Mouse (Mus musculus) ovary, adult 18-20 months (tissue): Measurements from ENCODE around the gene Nrp1.

Experiments used
- DNase-seq: peaks from one replicate; pipeline ENCODE4 v3.0.0; 2022; ENCODE audit warnings: low spot score, mixed read lengths

Gene Nrp1

DNA sequence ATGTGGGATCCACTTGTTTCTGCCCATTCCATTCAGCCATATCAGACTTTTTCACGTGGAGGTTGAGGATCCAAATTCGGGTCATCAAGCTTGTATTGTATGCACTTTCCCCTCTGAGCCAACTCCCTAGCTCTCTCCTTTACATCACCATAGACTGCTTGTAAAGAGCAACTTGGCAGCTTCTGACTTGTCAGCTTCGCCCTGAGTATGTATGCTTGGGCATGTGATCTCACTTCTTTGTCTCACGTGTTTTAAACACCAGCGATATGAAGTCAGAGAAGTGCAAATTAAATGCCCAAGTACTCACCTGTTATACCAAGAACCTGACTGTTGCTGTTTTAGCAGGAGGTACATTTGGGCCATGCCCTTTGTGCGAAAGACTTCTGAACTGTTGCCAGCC lies 12.6 kb downstream of the Nrp1 start:
- no peak for DNase-seq

DNA sequence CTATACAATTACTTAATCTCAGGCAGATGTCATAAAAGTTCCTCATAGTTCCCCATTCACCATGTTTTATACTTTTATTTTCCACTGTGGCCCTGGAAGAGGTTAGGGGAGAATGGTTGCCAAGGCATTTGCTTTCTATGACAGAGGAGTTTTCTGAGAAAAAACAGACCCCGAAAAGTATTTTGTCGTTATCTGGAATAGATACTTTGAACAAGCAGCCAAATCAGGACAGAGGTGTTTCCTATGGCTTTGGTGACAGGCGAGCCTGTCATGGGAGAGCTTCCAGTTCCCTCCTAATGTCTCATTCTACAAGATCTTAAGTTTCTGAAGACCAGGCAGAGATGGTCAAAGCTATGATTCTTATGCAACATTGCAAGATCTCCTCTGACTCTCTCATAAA lies 13.4 kb downstream of the Nrp1 start:
- no peak for DNase-seq

DNA sequence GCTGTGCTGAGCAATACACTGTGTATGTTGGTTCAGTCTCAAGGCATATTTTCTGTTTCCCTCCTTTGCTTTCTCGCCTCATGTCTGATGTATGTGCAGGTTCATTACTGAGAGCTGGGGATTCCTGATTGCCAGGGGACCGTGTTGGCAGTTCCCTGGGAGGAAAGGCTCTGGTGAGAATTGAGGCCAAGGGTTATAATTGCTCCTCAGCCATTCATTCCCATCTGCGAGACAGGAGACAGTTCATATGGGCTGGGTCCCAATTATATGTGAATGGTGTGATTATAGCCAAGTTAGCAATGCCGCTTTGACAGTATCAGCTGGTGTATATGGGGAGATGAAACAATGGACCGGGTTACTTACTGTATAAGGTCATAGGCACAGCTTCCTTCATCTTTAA lies 14.3 kb downstream of the Nrp1 start:
- DNase-seq = no peak

DNA sequence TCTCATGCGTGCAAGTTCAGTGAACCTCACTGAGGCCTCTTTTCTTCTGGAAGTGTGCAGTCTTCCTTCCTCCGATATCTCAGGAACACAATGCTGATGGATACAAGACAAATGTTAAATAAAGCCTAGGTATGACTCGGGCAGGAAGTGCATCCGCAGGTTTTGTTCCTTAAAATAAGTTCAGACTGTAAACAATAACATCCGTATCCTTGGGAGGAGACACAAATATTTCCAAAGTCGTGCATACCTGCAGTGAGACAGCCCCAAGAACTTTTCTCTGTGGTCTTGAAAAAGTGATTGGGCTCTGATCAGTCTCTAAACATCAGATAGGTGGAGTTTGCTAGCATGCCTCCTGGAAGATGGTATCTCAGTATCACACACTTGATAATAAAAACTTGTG lies 15.0 kb downstream of the Nrp1 start:
- no peak for DNase-seq

DNA sequence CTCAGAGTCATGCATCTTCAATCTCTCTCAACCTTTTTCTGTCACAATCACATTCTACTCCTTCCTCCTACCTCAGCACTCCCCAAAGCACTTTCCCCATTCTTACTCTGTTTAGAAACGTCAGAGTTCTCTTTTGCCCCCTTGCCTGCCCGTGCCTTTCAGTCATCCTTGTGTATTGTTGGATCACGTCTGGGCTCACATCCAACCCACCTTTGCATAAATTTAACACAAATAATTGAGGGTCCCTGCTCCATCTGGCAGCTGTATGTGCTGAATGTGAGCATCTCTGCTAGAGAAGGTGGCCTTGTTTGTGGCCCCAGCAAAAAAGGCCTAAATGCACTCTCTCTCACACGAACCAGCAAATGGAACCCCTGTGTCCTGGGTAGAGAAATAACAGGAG lies 16.9 kb downstream of the Nrp1 start:
- DNase-seq = no peak

DNA sequence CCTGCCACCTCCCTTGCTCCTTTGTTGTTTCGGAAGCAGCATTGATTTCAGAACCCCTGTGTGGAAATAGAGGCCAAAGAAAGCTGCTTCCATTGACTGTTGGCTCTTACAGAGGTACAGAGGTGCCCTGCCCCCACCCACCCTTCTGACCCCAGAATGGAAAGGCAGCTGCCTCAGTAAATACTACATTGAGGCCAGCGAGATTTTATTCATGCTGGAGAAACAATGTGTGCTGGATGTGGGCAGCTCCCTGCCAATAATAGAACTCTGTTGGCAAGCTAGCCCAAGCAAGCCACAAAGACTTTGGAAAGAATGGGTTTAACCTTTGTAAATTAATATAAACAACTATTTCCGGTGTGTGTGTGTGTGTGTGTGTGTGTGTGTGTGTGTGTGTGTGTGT lies 24.8 kb downstream of the Nrp1 start:
- DNase-seq = peak; percentile 4

DNA sequence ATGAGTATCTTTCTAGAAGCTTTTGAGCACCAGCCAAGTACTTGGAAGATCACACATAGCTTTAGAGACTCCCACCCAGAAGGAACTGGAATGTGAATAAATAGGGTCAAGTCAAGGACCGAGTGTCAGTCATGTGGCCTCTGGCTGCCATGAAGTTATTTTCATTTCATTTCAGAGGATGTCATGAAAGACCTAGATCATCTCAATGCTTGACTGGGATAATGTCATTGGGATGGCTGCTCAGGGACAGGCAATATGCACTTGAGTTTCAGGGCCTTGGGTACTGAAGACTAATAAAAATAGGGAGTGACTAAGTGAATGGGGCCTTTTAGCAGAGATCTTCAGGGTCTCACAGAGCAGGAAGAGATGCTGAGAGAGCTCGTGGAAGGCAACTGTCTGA lies 26.0 kb downstream of the Nrp1 start:
- no peak for DNase-seq

DNA sequence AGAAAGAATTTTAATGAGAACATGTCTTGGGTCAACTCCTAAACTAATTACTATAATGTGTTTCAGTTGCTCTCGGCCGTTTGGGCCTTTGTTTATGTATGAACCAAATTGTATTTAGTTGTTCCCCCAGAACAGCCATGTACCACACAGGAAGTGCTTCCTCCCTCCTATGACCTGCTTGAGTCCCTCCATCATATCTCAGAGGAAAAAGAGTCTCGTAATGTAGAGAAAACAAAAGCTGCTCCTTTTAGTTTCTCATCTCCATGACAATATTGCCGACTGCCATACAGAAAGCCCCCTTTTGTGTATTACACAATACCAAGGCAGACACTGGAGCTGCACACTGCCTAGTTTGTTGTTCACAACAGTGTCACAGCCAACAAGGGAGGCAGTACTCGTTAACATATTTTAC lies 26.5 kb downstream of the Nrp1 start:
- no peak for DNase-seq

DNA sequence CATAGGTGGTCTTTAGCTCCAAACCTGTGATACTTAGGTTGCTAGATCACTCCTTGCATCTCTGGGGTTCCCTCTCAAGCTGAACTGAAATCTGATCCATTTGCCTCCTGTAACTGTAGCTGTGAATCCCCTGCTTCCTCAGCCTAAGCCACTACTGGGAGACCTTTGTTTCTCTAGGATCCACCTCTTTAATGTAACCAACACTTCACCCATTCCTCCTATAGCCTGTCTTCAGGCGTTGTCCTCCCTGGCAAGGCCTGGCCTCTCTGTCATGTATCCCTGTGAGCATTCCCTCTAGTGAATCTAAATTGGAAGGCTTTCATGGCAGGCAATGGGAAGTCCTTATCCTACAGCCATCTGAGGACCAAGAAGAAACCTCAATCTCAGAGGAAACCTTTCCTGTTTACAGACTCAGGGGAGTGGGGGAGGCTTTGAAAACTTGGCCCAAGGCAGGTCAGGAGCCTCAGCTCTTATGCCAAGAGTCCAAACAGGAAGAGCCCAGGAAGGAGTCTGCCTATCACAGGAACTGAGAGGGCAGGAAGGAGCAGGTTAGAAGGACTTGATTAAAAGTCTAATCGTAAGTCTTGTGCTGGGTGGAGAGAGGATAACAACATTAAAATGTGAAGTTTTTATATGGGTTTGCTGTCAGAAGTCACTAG lies 28.7 kb downstream of the Nrp1 start:
- no peak for DNase-seq

DNA sequence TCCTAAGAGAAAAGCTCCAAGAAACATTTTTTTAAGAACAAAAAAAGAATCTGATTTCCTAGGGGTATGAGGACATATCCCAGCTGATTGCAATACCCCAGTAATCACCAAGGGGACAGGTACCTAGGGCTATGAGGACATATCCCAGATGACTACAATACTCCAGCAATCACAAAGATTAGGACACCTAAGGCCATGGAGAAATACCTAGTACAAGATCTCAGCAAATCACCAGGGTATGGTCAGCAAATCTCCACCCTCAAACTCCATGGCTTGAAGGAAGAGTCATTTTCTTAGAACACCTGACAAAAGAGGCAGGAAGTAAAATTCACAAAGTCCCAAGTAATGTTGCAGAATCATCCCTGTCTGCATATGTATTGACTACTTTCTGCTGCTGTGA lies 32.4 kb downstream of the Nrp1 start:
- DNase-seq = no peak

DNA sequence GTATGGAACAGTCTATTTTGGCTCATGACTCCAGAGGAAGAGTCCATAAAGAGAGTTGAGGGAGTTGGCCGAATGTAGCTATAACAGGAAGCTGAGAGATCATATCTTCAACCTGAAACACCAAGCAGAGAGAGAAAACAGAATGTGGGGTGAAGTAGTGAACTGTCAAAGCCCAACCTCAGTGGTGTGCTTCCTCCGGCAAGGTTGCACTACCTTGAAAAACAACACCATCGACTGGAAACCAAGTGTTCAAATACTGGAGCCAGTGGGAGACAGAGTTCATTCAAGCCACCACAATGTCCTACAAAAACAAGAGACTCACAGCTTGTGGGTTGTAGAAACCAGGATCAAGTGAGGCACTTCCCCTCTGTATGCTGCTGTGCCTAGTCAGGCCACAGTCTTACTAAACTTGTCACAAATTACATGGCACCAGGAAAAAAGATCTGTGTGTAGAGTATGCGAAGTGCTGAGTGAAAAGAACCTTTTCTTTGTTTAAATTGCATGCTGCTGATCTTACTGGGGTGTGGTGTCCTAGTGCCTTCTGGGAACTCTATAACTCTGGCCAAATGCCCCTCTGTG lies 32.9 kb downstream of the Nrp1 start:
- no peak for DNase-seq

DNA sequence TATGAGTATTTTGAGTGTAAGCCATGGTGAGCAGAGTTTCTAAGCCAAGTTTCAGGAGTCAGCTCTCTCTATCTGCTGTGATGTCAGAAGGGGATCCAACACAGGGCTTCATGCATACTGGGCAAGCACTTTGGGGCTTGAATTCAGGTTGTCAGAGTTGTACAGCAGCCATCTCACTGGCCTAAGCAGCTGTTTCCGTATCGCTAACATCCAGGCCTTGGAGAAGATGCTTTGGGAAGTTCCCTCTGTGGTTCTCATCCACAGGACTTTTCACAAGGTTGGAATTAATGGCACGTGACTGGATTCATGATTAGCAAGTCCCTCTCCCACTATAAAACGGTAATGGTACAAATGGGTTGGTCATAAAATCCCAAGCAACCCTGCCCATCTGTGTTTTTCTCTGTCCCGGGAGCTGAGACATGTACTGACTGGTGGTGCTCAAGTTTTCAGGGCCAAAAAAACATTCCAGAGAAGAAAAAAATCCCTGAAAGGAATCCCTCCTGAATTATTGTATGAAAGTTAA lies 36.3 kb downstream of the Nrp1 start:
- no peak for DNase-seq

DNA sequence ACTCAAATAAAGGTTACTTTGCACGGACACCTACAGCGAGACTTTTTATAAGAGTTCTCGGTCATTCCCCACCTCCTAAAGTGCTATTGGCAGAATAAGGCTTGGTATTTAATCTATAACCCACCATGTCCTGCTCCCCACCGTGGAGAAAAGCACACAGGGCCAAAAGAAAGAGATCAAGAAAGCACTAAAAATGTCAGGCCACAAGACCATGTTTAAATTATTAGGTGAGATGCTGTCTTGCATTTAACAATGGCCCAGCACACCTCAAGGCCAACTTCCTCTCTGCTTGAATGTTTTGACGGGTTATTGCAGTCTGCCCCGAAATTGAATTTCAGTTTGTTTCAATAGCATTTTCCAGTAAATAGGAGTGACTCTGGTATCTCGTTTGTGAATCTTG lies 38.6 kb downstream of the Nrp1 start:
- no peak for DNase-seq

DNA sequence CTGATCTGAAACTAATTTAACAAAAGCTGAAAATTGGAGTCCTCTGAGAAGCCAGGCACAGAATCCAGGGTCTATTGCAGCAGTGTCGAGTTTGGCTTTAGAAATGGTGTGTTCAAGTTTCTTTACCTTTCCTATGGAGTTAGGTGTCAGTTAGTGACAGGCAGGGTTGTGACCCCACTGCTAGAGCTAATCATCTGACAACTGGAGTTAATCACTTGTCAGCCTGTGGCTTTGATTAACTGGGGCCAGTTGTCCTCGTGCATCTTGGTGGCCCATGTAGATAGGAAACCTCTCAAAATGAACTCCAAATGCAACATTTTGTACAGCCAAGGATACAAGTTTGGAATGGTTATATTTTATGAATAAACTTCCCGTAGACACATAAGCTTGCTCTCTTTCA lies 39.0 kb downstream of the Nrp1 start:
- DNase-seq = no peak

DNA sequence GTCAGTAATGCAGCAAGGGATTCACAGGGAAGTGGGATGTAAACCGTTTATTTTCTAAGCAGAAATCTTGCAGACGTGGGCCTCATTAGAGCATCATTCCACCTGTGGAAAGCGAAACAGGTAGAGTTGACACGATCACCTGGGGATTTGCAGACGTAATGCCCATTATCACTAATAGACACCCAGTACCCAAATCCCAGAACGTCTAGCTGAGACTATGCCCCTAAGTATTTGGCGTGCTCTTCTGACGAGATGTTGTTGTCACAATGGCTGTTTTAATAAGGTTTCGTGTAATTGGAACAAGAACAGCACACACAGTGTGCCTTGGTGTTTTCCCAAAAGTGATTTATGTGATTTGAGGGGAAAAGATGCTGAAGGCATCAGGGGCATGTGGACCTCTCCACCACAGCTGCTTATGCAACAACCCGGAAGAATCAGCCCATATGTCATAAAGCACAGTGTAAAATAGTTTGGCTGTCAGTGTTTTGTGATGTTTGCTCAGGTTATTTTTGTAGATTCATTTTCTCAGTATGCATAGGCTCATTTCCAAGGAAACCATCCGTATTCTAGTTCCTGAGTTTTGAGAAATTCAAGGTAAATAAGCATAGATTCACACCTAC lies 40.2 kb downstream of the Nrp1 start:
- DNase-seq = no peak

DNA sequence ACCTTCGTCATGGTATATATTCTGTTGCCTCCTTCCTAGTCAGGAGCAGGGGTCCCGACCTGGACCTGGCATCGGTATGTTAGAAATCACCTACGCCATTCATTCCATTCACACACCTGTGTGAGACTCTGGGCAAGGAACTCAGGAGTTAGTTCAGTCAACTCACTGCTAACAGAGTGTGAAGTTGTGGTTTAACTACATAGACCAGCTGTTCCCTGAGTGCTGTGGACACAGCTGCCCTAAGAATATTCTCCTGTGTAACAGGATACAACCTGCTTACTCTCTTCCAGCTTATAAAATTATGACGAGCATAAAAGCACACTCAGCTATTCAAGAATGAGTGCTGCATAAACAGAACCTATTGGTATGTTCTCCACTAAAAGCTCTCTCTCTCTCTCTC lies 41.9 kb downstream of the Nrp1 start:
- DNase-seq = no peak

DNA sequence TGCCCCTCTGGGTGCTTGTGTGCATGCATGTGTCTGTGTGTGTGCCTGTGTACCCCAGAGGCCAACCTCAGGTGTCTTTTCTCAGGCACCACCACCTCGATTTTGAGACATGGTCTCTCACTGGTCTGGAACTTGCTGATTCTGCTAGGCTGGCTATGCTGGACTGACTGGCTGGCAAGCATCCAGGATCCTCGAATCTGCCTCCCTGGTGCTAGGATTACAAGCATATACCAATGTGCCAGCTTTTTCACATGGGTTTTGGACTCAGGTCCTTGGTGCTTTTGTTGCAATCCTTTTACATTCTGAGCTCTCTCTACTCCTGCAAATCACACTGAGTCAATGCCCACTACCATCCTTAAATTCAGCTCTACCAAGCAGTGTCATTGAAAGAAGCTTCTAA lies 46.5 kb downstream of the Nrp1 start:
- no peak for DNase-seq

DNA sequence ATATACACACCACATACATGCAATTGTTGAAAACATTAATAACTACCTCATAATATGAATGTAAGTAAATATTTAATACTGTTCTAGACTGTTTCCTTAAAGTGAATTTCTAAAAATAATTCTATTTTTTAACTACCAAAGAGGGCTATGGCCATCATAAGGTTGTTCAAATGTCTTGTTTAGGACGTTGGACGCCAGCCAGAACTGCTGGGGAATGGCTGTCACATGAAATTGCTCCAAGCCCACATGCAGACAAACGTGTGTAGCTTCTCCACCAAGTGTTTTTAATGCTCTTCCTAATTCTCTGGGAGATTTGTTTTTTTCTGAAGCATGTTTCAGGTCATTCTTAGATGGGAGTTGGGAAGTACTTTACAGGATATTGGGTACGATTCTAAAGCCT lies 55.0 kb downstream of the Nrp1 start:
- no peak for DNase-seq

DNA sequence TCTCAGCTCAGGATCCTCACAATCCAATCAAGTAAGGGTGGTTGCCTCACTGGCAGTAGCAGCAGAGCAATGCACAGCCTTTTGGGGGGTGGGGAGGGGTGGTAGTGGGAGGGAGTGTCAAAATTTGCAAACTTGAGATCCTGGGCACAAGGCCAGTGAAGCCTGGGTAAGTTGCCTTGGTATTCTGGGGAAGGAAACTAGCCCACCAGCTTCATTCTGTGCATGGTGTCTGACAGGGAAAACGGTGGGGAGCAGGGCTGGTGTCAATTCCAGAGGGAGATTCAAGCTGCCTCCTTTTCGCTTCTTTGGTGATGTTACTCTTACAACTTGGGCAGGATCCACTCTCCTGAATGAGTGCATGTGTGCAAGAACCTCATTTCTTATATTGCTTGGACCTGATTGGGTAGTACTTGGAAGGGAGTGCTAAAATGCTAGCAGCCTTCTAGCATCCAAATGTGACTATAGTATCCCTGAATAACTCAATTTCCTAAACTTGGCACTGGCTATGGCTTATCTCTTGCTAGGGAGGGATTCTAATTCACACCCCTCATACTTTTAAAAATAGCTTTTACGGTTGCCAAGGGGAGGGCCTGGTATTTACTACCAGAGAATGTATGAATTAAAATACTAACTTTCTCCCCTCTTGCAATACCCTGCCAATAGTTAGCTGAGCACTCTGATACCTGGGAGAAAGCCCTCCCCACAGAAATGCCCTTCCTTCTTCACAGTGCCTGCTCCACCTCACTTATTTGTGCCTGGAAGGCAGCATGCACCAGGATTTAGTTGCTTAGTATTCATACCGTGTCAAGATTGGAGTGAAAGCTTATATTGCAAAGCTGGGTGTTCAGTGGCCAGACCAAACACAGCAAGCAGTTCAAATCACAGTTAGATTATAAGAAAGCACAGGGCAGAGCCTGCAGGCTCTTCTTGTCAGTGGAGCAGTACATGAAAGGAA lies 57.6 kb downstream of the Nrp1 start:
- DNase-seq = no peak

DNA sequence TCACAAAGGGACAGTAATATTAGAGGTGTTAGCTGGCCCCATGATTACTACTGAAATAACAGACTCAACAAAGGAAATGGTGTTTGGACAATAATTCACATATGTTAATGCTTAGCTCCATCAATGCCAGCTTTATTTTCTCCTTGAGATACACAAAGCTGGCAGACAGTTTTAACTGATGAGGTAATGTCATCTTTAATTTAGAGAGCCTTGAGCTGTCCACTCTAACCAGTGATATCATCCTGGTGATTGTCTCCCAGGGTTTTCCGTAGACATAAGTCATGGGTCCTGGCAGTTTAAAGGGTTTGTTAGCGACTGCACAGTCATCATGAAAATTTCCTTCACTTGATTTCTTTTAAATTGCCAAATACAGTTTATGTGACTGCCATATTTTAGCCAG lies 58.5 kb downstream of the Nrp1 start:
- DNase-seq = no peak

DNA sequence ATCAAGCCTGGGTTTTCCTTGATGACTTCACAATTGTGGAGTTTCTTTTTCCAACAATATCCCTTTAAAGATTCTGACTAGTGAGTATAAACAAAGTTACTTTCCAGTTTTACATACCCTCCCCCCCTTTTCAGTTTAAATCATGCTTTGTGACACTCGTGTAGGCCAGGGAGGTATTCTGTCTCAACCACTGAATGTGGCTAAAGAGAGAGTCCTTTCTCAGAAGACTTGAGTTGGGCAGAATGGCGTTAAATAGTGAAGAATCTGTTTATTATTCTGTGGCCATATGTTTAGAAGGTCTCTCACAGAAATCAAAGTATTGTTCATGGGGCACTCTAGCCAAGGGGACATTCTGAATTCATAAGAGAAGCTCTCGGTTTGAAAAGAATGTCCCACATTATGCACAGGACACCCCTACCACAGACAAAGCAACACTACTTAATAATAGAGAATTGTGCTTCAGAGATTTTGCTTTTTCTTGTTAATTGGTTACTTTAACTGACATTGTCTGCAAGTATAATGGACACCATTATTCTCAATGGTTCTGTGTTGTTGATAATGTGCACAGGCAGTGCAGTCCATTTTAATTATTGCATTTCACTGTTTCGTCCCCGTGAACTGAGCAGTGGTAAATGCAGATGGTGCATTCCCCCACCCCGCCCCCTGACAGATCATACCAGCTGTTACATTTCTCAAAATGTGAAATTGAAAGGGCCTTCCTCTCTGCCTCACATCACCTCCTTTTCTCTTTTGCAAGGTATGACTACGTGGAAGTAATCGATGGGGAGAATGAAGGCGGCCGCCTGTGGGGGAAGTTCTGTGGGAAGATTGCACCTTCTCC lies 59.8 kb downstream of the Nrp1 start:
- no peak for DNase-seq

DNA sequence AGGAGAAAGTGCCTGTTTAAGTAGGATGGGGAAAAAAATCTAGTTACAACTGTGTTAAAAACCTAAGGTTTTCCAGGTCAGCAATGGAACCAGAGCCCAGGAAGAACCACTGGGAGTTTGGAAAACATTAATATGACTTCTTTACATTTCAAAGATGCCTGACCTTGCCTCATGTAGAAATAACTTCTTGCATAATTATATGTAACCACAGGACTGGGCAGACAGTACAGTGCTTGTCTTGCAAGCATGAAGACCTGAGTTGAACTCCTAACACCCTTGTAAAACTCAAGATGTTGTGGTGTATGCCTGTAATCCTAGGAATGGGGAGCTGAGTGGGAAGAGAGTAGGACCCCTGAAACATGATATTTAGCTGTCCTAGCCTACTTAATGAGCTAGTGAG lies 61.6 kb downstream of the Nrp1 start:
- DNase-seq = no peak
